Mouse (Mus musculus) duodenum, adult 2 months (tissue): ENCODE data around the gene Cysltr2. TPM values are rescaled to one million over a fixed set of nuclear protein-coding genes. Genes with fewer than 3 reads are reported as not detected.

Source experiments
- polyA plus RNA-seq: library from polyadenylated mRNA; depleted of rRNA; stranded (reverse); fragments of >200 nt; gene quantifications from 2 replicates; pipeline ENCODE4 v1.2.3, GENCODE M21; 2012; ENCODE audit warnings: low replicate concordance; rRNA removed

The Cysltr2 gene
- polyA plus RNA-seq = 1.8 and 2.8 TPM in 2 replicates

DNA sequence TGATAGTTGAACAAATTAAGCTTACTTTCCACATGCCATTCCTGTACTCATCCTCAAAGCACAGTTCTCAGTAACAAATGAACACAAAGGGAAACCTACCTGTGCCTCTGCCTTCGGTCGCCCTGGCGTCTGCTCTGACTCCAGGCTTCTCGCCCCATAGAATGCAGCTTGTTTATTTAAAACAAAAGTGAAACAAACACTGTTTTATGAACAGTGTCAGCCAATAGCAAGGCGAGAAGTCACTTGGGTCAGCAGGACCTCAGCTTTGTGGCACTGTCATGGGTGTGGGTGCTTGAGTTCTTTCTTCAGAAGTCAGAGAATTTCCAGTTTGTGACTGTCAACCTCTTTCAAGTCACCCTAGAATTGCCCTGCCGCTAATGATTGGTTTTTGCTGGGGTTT, at the start of gene Cysltr2:
Gene Cysltr2, minus strand, starts transcription at position 178 of the 400 bp plus-strand sequence.

Other genes starting within 250 kb of the Cysltr2 start
- gene Rcbtb2, start 73.9 kb upstream of the Cysltr2 start, polyA plus RNA-seq = 8.5 and 11.3 TPM in 2 replicates
- 0.56 and 0.71 TPM in 2 replicates for gene Lpar6, start 188.8 kb upstream of the Cysltr2 start, polyA plus RNA-seq